Mouse (Mus musculus): ENCODE measurements around the gene Nim1k.

DNA sequence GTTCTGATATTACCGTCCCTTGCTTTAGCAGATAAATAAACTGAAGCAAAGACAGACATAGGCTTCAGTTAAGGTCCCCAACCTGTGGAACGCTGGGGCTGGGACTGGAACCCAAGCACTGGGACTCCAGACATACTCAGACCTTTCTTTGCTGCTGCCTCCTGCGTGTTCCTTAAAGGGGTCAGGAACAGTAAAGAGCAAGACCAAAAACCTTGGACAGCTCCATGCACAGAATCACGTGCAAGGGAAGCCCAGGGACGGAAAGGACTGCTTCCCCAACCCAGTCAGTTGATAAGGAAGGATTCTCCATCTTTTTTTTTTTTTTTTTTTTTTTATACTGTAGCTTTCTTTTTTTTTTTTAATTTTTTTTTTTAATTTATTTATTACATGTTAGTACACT, 1.1 kb upstream of the Nim1k start:
- TF ChIP-seq FLI1 (IDR thresholded peaks at IDR 0.05; ENCODE audit: low read length) (no peak), GATA1 (IDR thresholded peaks at IDR 0.05; ENCODE audit: borderline replicate concordance, low read length) (no peak)
